Mouse (Mus musculus) MEL (cell line): ENCODE results near the gene Prdm16.

Experiments
- CHD2 ChIP-seq: IDR thresholded peaks from 2 replicates; pipeline ENCODE4 v1.6.1; 2011; ENCODE audit warnings: low read length, improper control_type of control experiment
- CTCF ChIP-seq, 3 experiments: IDR thresholded peaks in 2 of 3; conservative IDR thresholded peaks in 1 of 3; 2 replicates each; pipeline ENCODE4 v1.5.1; 2011 to 2012; ENCODE audit warnings: low read length in 3 of 3, low read depth in 2 of 3, mild to moderate bottlenecking in 2 of 3, improper control_type of control experiment in 1 of 3, inconsistent platforms in 1 of 3, mixed read lengths in 1 of 3, moderate library complexity in 1 of 3; ENCODE audit not compliant: control insufficient read depth in 1 of 3, insufficient read depth in 1 of 3, poor library complexity in 1 of 3, severe bottlenecking in 1 of 3
- ELF1 ChIP-seq: IDR thresholded peaks from 2 replicates; pipeline ENCODE4 v1.6.1; 2014; ENCODE audit warnings: low read depth, mild to moderate bottlenecking, inconsistent platforms, low read length, improper control_type of control experiment, moderate library complexity
- GABPA ChIP-seq: IDR thresholded peaks from 2 replicates; pipeline ENCODE4 v1.6.1; 2012; ENCODE audit warnings: low read depth, mild to moderate bottlenecking, inconsistent platforms, low read length, improper control_type of control experiment, moderate library complexity
- MYC ChIP-seq: IDR thresholded peaks from 2 replicates; pipeline ENCODE4 v1.6.1; 2011; ENCODE audit warnings: low read depth, mild to moderate bottlenecking, low read length, improper control_type of control experiment, moderate library complexity
- POLR2A ChIP-seq, 2 experiments: IDR thresholded peaks; 2 replicates each; pipeline ENCODE4 v1.6.1; 2011 to 2012; ENCODE audit warnings: low read length in 2 of 2, mild to moderate bottlenecking in 2 of 2, control low read depth in 1 of 2, improper control_type of control experiment in 1 of 2, low read depth in 1 of 2, moderate library complexity in 1 of 2; ENCODE audit not compliant: control insufficient read depth in 1 of 2, insufficient read depth in 1 of 2, poor library complexity in 1 of 2
- RAD21 ChIP-seq: IDR thresholded peaks from 2 replicates; pipeline ENCODE4 v1.6.1; 2011; ENCODE audit warnings: mild to moderate bottlenecking, low read depth, low read length, improper control_type of control experiment
- UBTF ChIP-seq: IDR thresholded peaks from 2 replicates; pipeline ENCODE4 v1.6.1; 2012; ENCODE audit warnings: low read depth, mild to moderate bottlenecking, inconsistent platforms, low read length, improper control_type of control experiment, moderate library complexity, borderline replicate concordance; ENCODE audit not compliant: insufficient read depth
- ZC3H11A ChIP-seq: IDR thresholded peaks from 2 replicates; pipeline ENCODE4 v1.6.1; 2012; ENCODE audit warnings: low read depth, mild to moderate bottlenecking, inconsistent platforms, low read length, improper control_type of control experiment

GRCm38 (mm10) chr4:154499701-154500523 lies 136.8 kb downstream of the Prdm16 start:
- TF ChIP-seq ELF1: no peak
- TF ChIP-seq CHD2: no peak
- TF ChIP-seq RAD21: no peak
- TF ChIP-seq MYC: no peak
- no peak for TF ChIP-seq ZC3H11A
- TF ChIP-seq CTCF (IDR thresholded peaks at IDR 0.05 in 2 of 3, conservative IDR thresholded peaks at IDR 0.05 in 1 of 3; ENCODE audit: control insufficient read depth in 1 of 3, insufficient read depth in 1 of 3, low read depth in 2 of 3, low read length in 3 of 3, poor library complexity in 1 of 3, severe bottlenecking in 1 of 3): no peak
- TF ChIP-seq GABPA: no peak
- no peak for TF ChIP-seq UBTF
- no peak for TF ChIP-seq POLR2A (IDR thresholded peaks at IDR 0.05; ENCODE audit: control insufficient read depth in 1 of 2, insufficient read depth in 1 of 2, low read depth in 1 of 2, low read length in 2 of 2, poor library complexity in 1 of 2)
